Mouse (Mus musculus) CH12.LX (cell line): ENCODE results near the gene Ptdss2.

Experiments used
- CHD1 ChIP-seq: IDR thresholded peaks from 2 replicates; pipeline ENCODE4 v1.6.1; 2012; ENCODE audit warnings: low read depth, low read length, improper control_type of control experiment, inconsistent platforms
- CTCF ChIP-seq, 2 experiments: IDR thresholded peaks in 1 of 2; conservative IDR thresholded peaks in 1 of 2; 2 replicates each; pipeline ENCODE4 v1.5.1; 2011 to 2012; ENCODE audit warnings: low read depth in 2 of 2, low read length in 2 of 2, improper control_type of control experiment in 1 of 2, inconsistent platforms in 1 of 2, mild to moderate bottlenecking in 1 of 2, moderate library complexity in 1 of 2
- EP300 ChIP-seq: IDR thresholded peaks from 2 replicates; pipeline ENCODE4 v1.6.1; 2011; ENCODE audit warnings: low read length, improper control_type of control experiment
- PAX5 ChIP-seq: IDR thresholded peaks from 2 replicates; pipeline ENCODE4 v1.6.1; 2012; ENCODE audit warnings: low read length, inconsistent platforms, mixed read lengths
- POLR2A ChIP-seq: IDR thresholded peaks from 2 replicates; pipeline ENCODE4 v1.6.1; 2011; ENCODE audit warnings: low read depth, mild to moderate bottlenecking, improper control_type of control experiment, low read length
- POLR2AphosphoS2 ChIP-seq: IDR thresholded peaks from 2 replicates; pipeline ENCODE4 v1.6.1; 2011; ENCODE audit warnings: low read depth, low read length, improper control_type of control experiment
- USF1 ChIP-seq: IDR thresholded peaks from 2 replicates; pipeline ENCODE4 v1.6.1; 2014; ENCODE audit warnings: low read depth, mild to moderate bottlenecking, inconsistent platforms, low read length, improper control_type of control experiment
- ZMIZ1 ChIP-seq: IDR thresholded peaks from 2 replicates; pipeline ENCODE4 v1.6.1; 2012; ENCODE audit warnings: low read depth, mild to moderate bottlenecking, inconsistent platforms, low read length, improper control_type of control experiment

- no peak for TF ChIP-seq PAX5
- TF ChIP-seq EP300 = no peak
- TF ChIP-seq CTCF (conservative IDR thresholded peaks at IDR 0.05 in 1 of 2, IDR thresholded peaks at IDR 0.05 in 1 of 2; ENCODE audit: low read depth in 2 of 2, low read length in 2 of 2) = no peak
- no peak for TF ChIP-seq POLR2A
- TF ChIP-seq CHD1 = no peak
- TF ChIP-seq POLR2AphosphoS2 = no peak
- no peak for TF ChIP-seq USF1
- TF ChIP-seq ZMIZ1 = no peak
These were observed 26.5 kb downstream of the Ptdss2 start for GRCm38 (mm10) chr7:141148639-141149038.
